Mouse (Mus musculus) urinary bladder, postnatal 4 days (tissue): Measurements from ENCODE around the gene Sppl2a.
"Not testable (repeated sequence)": the region's sequence is repeated elsewhere in the genome, so short reads cannot be mapped to it uniquely, and the experiment has no call there.

Experiments used
- DNase-seq, 2 experiments: peaks; one replicate each; pipeline ENCODE4 v3.0.0; 2021 to 2022; ENCODE audit warnings: low spot score in 2 of 2

Gene Sppl2a

GRCm38 (mm10) chr2:126932897-126933641, at the start of gene Sppl2a:
Gene Sppl2a (minus strand): TSS chr2:126933235.
- DNase-seq = peak; percentile 90

- DNase-seq = no peak
Measured at GRCm38 (mm10) chr2:126977428-126977827, 44.4 kb upstream of the Sppl2a start.

GRCm38 (mm10) chr2:126961696-126962095, 28.7 kb upstream of the Sppl2a start:
- DNase-seq = no peak

GRCm38 (mm10) chr2:126955671-126956070, 22.6 kb upstream of the Sppl2a start:
- no peak for DNase-seq

DNA sequence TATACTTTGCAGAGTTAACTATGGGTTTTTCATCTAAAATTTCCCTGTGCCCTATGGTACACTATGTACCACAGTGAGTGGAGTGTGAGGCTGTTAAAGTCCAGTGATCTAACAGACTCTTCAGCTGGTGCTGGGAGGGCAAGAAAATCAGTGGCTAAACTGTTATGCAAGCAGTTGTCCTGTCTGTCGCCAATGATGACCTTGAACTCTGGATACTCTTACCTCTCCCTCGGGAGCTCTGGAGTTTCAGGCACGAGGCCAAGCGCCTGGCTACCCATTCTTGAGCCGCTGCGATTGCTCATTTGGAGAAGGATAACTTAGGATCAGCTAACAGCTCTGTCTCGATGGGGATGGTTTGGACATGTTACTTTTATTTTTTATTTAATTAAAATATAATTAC, 18.1 kb upstream of the Sppl2a start:
- DNase-seq = no peak

GRCm38 (mm10) chr2:126950453-126950852, 17.4 kb upstream of the Sppl2a start:
- DNase-seq = no peak

GRCm38 (mm10) chr2:126949856-126950255, 16.8 kb upstream of the Sppl2a start:
- no peak for DNase-seq

DNA sequence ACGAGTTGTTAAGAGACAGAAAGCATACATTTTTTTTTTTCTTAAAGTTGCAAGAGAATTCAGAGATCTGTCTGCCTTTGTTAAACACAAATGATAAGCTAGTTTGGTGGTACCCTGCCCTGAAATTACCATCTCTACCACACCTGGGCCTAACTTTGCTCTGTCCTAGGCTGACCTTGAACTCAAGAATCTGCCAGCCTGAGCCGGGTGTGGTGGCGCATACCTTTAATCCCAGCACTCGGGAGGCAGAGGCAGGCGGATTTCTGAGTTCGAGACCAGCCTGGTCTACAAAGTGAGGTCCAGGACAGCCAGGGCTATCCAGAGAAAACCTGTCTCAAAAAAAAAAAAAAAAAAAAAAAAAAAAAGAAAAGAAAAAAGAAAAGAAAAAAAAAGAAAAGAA, 16.3 kb upstream of the Sppl2a start:
- not testable (repeated sequence) for DNase-seq

- no peak for DNase-seq
Measured at GRCm38 (mm10) chr2:126948231-126948630, 15.2 kb upstream of the Sppl2a start.

GRCm38 (mm10) chr2:126947646-126948045, 14.6 kb upstream of the Sppl2a start:
- no peak for DNase-seq

DNA sequence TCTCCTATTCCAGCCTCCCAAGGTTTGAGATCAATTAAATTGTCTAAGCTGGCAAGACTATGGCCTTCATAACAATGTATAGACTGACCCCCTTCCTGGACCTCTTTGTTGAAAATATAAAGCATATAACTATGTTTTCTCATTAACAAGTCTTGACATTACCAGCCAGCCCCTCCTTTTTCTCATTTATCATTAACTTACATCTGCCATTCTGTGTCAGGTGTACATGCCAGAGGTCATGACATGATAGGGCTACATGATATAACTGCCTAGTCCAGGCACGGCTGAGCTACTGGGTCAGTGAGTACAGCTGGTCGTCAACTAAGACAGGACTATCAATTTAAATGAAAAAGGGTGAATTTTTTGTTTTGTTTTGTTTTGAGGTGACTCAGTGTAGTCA, 10.2 kb upstream of the Sppl2a start:
- DNase-seq = no peak

DNA sequence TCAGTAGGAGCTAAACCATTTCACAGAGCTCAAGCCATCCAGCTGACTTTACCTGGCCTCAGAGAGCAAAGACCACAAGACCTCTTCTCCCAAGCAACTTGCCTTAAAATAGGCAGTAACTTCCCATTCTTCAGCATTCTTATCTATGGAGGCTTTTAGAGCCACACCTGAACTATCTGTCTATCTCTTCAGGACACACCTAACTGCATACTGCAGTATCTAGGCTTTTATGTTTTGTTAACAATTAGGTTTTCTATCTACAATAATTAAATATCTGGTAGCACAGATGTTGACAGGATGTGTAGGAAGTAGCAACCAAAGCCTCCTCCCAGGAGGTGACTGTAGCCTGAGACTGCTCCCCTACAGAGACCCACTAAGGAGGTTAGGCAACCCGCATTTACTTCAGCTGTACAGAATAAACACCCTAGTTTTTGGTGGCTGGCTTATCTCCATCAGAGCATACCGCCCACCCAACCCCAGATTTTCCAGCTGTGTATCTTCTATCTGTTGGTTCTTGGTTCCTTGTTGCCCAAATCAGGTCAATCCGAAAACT, 7.4 kb upstream of the Sppl2a start:
- no peak for DNase-seq

GRCm38 (mm10) chr2:126938069-126938468, 5.0 kb upstream of the Sppl2a start:
- no peak for DNase-seq

- no peak for DNase-seq
Measured at GRCm38 (mm10) chr2:126933921-126934320, 886 bp upstream of the Sppl2a start.

DNA sequence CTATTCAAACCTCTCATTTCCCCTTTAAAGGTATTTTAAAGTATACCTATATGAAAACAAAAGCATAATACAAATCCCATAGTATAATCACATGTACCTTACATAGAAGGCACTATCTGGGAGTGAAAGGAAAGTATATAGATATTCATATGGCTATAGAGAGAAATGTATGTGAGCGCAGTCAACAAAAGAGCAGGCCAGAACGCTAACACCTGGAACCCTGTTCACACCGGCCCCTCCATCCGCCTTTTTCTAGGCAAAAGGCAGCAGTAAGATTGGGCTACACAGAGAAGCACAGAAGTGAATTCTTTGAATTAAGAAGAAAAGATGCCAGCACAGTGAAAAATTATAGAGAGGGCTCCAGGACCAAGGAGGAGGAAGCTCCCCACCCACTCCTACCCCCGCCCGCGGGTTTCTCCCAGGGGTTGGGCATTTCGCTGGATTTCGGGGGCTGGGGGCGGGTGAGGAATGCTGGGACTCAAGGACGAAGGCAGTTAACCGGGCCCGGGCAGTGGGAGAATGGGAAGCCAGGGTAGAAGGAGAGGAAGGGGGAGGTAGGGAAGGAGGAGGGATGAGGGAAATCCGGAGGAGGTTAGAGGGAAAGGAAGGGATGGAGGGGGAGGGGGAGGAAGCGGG, 656 bp downstream of the Sppl2a start:
- DNase-seq = peak; percentile 59 to 63

DNA sequence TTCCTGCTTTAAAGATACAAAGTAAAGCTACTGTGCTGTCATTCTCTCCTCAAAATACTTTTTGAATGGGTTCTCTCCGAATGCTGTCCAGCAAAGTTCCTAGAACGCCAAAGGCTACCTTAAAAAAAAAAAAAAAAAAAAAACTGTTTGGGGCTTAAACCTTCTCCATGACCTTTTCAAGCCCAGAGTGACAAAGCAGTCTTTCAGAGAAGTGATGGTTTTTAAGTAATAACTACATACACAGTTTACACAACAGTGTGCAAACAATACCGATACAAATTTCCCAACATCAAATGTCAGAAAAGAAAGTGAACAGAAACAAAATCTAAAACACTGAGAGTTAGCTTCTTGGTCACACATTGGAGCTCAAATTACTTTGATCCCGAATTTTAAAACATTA, 1.3 kb downstream of the Sppl2a start:
- no peak for DNase-seq

DNA sequence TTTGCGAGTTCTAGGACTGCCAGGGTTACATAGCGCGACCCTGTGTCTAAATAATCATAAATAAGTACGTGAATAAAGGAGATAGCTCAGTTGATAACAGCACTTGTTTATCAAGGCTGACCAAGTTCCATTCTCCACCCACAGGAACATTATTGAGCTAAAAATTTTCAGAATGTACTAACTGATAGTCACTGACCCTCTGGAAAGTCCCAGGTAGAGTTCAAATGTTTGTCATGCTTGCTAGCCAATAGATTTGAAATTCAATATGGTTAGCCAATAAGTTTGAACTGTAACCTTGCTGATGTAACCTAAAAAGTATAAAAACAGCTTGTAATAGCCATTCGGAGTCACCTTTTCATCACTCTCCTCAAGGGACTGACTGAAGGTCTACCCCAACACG, 4.4 kb downstream of the Sppl2a start:
- DNase-seq = no peak

DNA sequence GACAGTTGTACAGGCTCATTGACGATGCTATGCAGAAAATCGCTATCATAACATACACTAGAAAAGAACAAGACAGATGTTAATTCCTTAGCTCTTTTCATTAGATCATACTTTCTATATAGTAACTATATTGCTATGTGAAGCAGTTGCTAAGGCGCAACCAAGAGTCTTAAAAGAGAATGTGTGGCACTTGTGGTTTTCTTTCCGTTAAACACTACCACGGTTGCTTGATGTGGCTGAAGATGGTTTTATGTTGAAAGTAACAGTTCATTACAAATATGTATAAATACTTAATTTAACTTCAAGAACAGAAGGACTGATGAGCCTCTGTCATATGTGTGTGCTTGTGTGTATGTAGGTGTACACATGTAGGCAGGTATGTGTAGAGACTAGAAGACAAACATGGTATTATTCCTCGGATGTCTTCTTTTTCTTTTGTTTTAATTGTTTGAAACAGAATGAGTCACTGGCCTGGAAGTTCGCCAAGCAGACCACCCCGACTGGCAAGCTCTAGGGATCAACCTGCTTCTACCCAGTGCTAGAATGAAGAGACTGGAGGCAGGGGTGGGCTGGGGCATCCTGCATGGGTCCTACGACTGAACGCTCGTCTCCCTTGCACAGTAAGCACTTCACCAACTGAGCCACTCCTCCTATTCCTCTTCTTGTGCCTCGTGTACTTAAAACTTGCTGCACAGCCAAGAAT, 12.5 kb downstream of the Sppl2a start:
- no peak for DNase-seq

- DNase-seq = no peak
Measured at GRCm38 (mm10) chr2:126916236-126916635, 16.8 kb downstream of the Sppl2a start.

GRCm38 (mm10) chr2:126914096-126914495, 18.9 kb downstream of the Sppl2a start:
- DNase-seq = no peak

DNA sequence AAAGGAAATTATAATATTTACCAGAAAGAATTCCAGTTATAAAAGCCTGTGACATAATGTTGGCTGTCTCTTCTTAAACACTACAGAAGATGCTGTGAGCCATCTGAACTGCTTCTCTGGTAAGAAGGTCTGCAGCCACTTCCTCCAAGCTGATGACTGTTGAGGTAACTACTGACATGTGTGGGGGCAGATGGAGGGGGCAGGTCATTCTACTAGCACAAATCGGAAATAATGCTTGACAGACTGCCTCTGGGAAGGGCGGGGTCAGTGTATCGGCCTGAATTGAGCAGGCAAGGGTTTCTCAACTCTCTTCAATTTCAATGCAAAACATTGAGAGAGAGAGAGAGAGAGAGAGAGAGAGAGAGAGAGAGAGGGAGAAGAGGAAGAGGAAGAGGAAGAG, 28.9 kb downstream of the Sppl2a start:
- no peak for DNase-seq

DNA sequence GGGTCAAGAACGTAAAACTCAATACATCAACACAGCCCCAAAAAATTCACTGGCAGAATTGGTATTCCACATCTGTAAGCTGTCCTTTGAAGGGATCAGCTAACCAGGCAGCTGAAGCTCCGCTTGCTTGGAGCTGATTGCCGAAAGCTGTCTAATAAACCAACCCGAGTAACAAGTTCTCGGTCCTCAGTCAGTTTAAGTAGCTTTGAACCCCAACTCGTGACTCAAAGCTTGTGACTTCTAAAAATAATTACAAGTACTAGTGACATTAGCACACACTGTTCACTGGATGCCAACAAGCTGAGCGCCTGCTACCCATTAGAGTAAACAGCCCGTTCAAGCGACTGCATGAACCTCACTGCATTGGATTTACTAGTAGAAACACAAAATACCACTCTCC, 35.5 kb downstream of the Sppl2a start:
- DNase-seq = no peak

DNA sequence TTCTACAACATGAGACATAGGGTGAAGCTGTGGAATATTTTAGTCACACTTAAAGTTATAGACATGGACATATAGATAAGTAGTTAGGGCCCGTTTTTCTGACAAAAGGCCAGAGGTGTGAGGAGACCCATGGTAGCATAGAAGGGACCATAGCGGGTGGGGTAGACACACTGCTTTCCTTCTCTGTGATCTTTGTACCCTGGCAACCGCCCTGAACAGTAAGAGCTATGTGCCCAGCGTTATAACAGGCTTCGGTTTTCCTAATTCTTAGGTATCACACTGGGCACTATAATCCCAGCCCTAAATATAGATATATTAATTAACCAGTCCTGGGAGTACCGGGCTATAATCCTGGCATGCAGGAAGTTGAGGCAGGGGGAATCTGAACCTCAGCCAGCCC, 36.1 kb downstream of the Sppl2a start:
- no peak for DNase-seq
